Mouse (Mus musculus) MEL (cell line): ENCODE results near the gene Nos1.

ENCODE experiments used
- CTCF ChIP-seq, 3 experiments: IDR thresholded peaks in 2 of 3; conservative IDR thresholded peaks in 1 of 3; 2 replicates each; pipeline ENCODE4 v1.5.1; 2011 to 2012; ENCODE audit warnings: low read length in 3 of 3, low read depth in 2 of 3, mild to moderate bottlenecking in 2 of 3, improper control_type of control experiment in 1 of 3, inconsistent platforms in 1 of 3, mixed read lengths in 1 of 3, moderate library complexity in 1 of 3; ENCODE audit not compliant: control insufficient read depth in 1 of 3, insufficient read depth in 1 of 3, poor library complexity in 1 of 3, severe bottlenecking in 1 of 3
- GATA1 ChIP-seq: IDR thresholded peaks from 2 replicates; pipeline ENCODE4 v1.6.1; 2011; ENCODE audit warnings: low read depth, low read length, improper control_type of control experiment
- JUND ChIP-seq: IDR thresholded peaks from 2 replicates; pipeline ENCODE4 v1.6.1; 2011; ENCODE audit warnings: low read depth, mild to moderate bottlenecking, improper control_type of control experiment, low read length
- TAL1 ChIP-seq: IDR thresholded peaks from 2 replicates; pipeline ENCODE4 v1.6.1; 2012; ENCODE audit warnings: mild to moderate bottlenecking, inconsistent platforms, low read length, moderate library complexity, mixed read lengths
- ZMIZ1 ChIP-seq: IDR thresholded peaks from 2 replicates; pipeline ENCODE4 v1.6.1; 2012; ENCODE audit warnings: low read depth, mild to moderate bottlenecking, inconsistent platforms, low read length, improper control_type of control experiment, moderate library complexity
- ZNF384 ChIP-seq: IDR thresholded peaks from 2 replicates; pipeline ENCODE4 v1.6.1; 2012; ENCODE audit warnings: low read depth, mild to moderate bottlenecking, inconsistent platforms, low read length, improper control_type of control experiment

DNA sequence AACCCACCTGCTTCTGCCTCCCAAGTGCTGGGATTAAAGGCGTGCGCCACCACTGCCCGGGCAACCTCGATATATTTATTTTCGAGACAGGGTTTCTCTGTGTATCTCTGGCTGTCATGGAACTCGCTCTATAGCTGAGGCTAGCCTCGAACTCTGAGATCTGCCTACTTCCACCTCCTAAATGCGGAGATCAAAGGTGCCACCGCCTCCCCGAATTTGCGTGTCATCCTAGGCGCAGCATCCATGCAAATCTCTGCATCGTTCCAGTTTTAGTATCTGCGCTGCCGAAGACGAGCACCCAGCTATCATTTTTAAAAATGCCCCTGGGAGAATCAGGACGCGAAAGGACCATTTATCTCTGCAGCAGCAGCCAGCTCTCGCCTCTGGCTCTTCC lies 195.4 kb downstream of the Nos1 start:
- TF ChIP-seq CTCF (IDR thresholded peaks at IDR 0.05 in 2 of 3, conservative IDR thresholded peaks at IDR 0.05 in 1 of 3; ENCODE audit: control insufficient read depth in 1 of 3, insufficient read depth in 1 of 3, low read depth in 2 of 3, low read length in 3 of 3, poor library complexity in 1 of 3, severe bottlenecking in 1 of 3), result no peak
- TF ChIP-seq TAL1, result no peak
- TF ChIP-seq ZMIZ1, result no peak
- no peak for TF ChIP-seq GATA1
- TF ChIP-seq JUND, result no peak
- no peak for TF ChIP-seq ZNF384
